Mouse (Mus musculus) heart, embryonic 15.5 days (tissue): Measurements from ENCODE around the gene Slc6a13. TPM values are rescaled to one million over a fixed set of nuclear protein-coding genes. Genes with fewer than 3 reads are reported as not detected.

ENCODE experiments used
- ATAC-seq: fragments of 200-750 bp; cut with Nextera tagmentation; replicated peaks from 2 replicates; pipeline ENCODE4 v1.8.0; 2017; ENCODE audit warnings: low read depth, moderate TSS enrichment; ENCODE audit not compliant: insufficient number of reproducible peaks, insufficient read depth, low FRiP score
- H3K27ac ChIP-seq: fragments of 300-500 bp; sonication (generic); 2 replicates; pipeline ENCODE4 v1.5.1; 2015; ENCODE audit warnings: mild to moderate bottlenecking, inconsistent platforms
- H3K27me3 ChIP-seq: fragments of 300-500 bp; sonication (generic); 2 replicates; pipeline ENCODE4 v1.6.1; 2015; ENCODE audit warnings: inconsistent platforms
- H3K36me3 ChIP-seq: fragments of 300-500 bp; sonication (generic); 2 replicates; pipeline ENCODE4 v1.6.1; 2015; ENCODE audit warnings: mild to moderate bottlenecking, inconsistent platforms
- H3K4me1 ChIP-seq: fragments of 300-500 bp; sonication (generic); replicated peaks from 2 replicates; pipeline ENCODE4 v1.6.1; 2015; ENCODE audit warnings: inconsistent platforms
- H3K4me2 ChIP-seq: fragments of 300-500 bp; sonication (generic); 2 replicates; pipeline ENCODE4 v1.6.1; 2015; ENCODE audit warnings: inconsistent platforms, mild to moderate bottlenecking, moderate library complexity
- H3K4me3 ChIP-seq: fragments of 300-500 bp; sonication (generic); 2 replicates; pipeline ENCODE4 v1.5.1; 2015; ENCODE audit warnings: mild to moderate bottlenecking, inconsistent platforms
- H3K9ac ChIP-seq: fragments of 300-500 bp; sonication (generic); 2 replicates; pipeline ENCODE4 v1.6.1; 2015; ENCODE audit warnings: mild to moderate bottlenecking, inconsistent platforms
- H3K9me3 ChIP-seq: fragments of 300-500 bp; sonication (generic); replicated peaks from 2 replicates; pipeline ENCODE4 v1.6.1; 2016; ENCODE audit warnings: inconsistent platforms
- WGBS: fragments of 180-500 bp; shearing (Covaris S2); methylation state at CpG from one replicate; pipeline ENCODE4 v1.1.7; 2015; ENCODE audit warnings: mixed read lengths; 5-methylcytosine and 5-hydroxymethylcytosine counted together
- microRNA-seq: library from miRNA; unstranded; fragments of <30 nt; microRNA quantifications from one replicate; pipeline ENCODE4, GENCODE M21; 2016
- polyA plus RNA-seq: library from polyadenylated mRNA; unstranded; fragments of >200 nt; fragmentation: Nextera tagmentation; extraction: Ambion mirVana; gene quantifications from 2 replicates; pipeline ENCODE4 v1.2.1, GENCODE M21; 2015

Gene Slc6a13
- polyA plus RNA-seq, 1 experiment from 2014 or later = 5.6 TPM

GRCm38 (mm10) chr6:121382071-121382470, 82.0 kb downstream of the Slc6a13 start:
- no peak for ATAC-seq
- WGBS = 57% methylated on average over 10 of the region's 10 CpGs
- no peaks in the 10 kb centered on the region for H3K36me3 ChIP-seq
- H3K4me3 ChIP-seq = no peak overlapping the region
- no peak overlapping the region for H3K4me2 ChIP-seq
- H3K27ac ChIP-seq = no peak overlapping the region
- no peaks in the 10 kb centered on the region for H3K9me3 ChIP-seq
- peaks cover 42% of the 10 kb centered on the region; the same call in 1 of the 2 replicates for H3K27me3 ChIP-seq
- no peaks in the 10 kb centered on the region for H3K4me1 ChIP-seq
- no peak overlapping the region for H3K9ac ChIP-seq

- peaks cover 30% of the 10 kb centered on the region; the same call in 1 of the 2 replicates for H3K27me3 ChIP-seq
- no peaks in the 10 kb centered on the region for H3K36me3 ChIP-seq
- H3K9ac ChIP-seq = no peak overlapping the region
- 89% methylated on average over 3 of the region's 3 CpGs for WGBS
- no peak overlapping the region for H3K4me2 ChIP-seq
- H3K4me3 ChIP-seq = no peak overlapping the region
- no peak for ATAC-seq
- no peaks in the 10 kb centered on the region for H3K9me3 ChIP-seq
- no peaks in the 10 kb centered on the region for H3K4me1 ChIP-seq
- no peak overlapping the region for H3K27ac ChIP-seq
These were observed 85.4 kb downstream of the Slc6a13 start for GRCm38 (mm10) chr6:121385397-121385796.

Small RNA genes lying within 50 kb of the gene (microRNA-seq; reads per million reads assigned to microRNA genes)
- gene Gm24855 = not detected

Other genes starting within 250 kb of the Slc6a13 start
- 25.0 and 26.6 TPM in 2 replicates for gene Mical3, start 169.2 kb upstream of the Slc6a13 start, polyA plus RNA-seq
- gene Pex26, start 116.6 kb upstream of the Slc6a13 start, polyA plus RNA-seq = 5.6 and 7.2 TPM in 2 replicates
- 0.58 and 1.7 TPM in 2 replicates for gene Tuba8, start 89.5 kb upstream of the Slc6a13 start, polyA plus RNA-seq
- 1.7 and 3.6 TPM in 2 replicates for gene Usp18, start 54.3 kb upstream of the Slc6a13 start, polyA plus RNA-seq
- gene Slc6a12, start 42.8 kb downstream of the Slc6a13 start, polyA plus RNA-seq = not detected in 2 replicates
- gene Iqsec3, start 173.5 kb downstream of the Slc6a13 start, polyA plus RNA-seq = 0.19 TPM in 1 of 2 replicates, not detected in the other